Mouse (Mus musculus) heart, postnatal 36 days (tissue): Measurements from ENCODE around the gene Tfip11. TPM values are rescaled to one million over a fixed set of nuclear protein-coding genes. Genes with fewer than 3 reads are reported as not detected.

Source experiments
- DNase-seq, 2 experiments: peaks; one replicate each; pipeline ENCODE4 v3.0.0; 2021 to 2022
- intact Hi-C: fragments of 180-260 bp; cut with DNase I; formaldehyde crosslinking; loops from one replicate; pipeline ENCODE4 v1.15.1; 2025
- total RNA-seq, 2 experiments: library from RNA; stranded (reverse); gene quantifications; 2 replicates each; pipeline ENCODE4 v1.2.3; 2021

Gene Tfip11
- total RNA-seq, 2 experiments from 2014 or later = 17.9 to 21.7 TPM

GRCm38 (mm10) chr5:112355493-112355892 lies 29.3 kb downstream of the Tfip11 start:
- DNase-seq = peak in 1 of 2 experiments; percentile 16
- intact Hi-C loops = no loop called here

DNA sequence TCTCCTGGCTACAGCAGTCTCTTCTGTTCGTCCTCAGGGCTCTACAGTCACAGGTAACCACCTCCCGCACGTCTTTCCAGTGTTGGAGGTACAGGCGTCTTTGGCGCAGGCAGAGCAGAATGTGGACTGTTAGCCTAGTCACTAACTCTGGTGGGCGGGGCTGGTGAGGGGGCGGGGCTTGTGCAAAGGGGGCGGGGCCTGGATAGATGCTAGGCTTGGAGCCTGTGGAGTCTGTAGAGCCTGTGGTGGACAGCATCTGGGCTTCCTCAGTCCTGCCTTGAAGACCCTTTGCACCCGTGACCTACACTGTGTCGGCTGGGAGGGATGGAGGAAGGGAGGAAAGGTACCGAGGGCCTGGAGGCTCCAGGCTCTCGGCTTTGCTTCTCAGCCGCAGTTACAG lies 29.8 kb downstream of the Tfip11 start, which contains the start of gene Gm6583:
Gm6583 (minus strand) TSS at position 124 of the 400 bp plus-strand sequence.
- DNase-seq = no peak
- intact Hi-C loops = loop anchor here (1.0 kb wide), 1 partner anchor 85 kb away; no protein-coding TSS in a partner anchor

GRCm38 (mm10) chr5:112356322-112356721 lies 30.2 kb downstream of the Tfip11 start:
- peak in 1 of 2 experiments; percentile 11 for DNase-seq
- intact Hi-C loops = loop anchor here (1.0 kb wide), 1 partner anchor 85 kb away; no protein-coding TSS in a partner anchor

DNA sequence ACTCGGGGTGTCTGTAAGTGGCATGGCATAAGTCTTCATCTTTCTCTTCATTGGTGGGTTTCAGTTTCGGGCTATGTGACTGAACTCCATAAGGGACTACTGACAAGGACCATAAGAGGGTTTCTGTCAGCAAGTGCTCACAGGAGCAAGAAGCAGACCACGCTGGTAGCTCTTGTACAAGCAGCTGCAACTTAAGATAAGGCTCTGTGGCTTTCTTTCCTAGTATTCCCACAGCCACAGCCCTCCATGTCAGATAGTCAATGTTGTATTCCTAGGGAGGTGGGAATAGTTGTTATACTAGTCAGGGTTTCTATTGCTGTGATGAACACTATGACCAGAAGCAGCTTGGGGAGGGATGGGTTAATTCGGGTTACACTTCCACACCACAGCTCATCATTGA lies 33.4 kb downstream of the Tfip11 start:
- DNase-seq = no peak
- intact Hi-C loops = no loop called here

- DNase-seq = no peak
- intact Hi-C loops = no loop called here
Measured at GRCm38 (mm10) chr5:112360077-112360476, 33.9 kb downstream of the Tfip11 start.

DNA sequence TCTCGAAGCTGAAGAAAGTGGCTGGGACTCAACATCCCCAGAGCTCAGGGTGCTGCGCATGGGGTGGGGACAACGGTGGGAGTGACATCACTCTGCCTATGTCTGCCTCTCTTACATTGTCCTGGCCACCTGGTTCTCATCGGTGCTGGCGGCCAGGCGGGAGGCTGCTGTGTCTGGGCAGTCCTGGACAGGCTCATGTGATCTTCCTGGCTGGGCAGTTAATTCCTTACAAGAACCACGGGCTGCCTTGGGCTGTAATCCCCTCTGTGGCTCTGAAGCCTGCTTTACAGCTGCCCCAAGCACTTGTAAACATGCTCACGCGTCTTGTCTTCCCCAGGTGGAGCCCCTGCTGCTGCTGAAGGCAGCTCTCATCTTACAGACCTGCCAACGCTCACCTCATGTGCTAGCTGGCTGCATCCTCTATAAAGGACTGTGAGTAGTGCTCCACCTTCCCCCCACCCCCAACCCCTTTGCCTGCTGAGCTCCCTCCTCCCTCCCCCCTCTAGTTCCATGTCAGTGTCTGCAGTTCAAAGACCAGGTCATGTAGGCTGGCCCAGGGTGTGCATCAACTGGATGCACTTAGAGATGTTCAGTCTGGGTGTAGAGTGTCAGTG lies 38.1 kb downstream of the Tfip11 start:
- intact Hi-C loops = no loop called here

DNA sequence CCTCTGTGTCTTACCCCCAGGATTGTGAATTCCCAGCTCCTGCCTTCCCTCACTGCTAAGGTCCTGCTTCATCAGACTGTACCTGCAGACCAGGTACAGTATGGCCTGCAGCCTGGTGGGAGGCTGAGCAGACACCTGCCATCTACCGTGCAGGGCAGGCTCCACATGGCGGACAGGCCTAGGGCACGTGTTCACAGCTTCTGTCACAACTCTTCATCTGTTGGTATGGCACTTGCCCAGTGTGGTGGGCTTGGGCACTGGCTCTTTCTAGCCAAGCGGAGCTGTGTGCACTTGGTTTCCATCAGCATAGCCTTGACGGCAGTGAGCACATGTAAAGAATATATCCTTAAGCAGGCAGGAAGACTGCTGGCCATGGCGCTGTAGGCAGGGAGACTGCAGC lies 40.7 kb downstream of the Tfip11 start:
- DNase-seq = no peak
- intact Hi-C loops = no loop called here

More for the DNA sequence above, 38.1 kb downstream of the Tfip11 start:
- no peak for DNase-seq

DNA sequence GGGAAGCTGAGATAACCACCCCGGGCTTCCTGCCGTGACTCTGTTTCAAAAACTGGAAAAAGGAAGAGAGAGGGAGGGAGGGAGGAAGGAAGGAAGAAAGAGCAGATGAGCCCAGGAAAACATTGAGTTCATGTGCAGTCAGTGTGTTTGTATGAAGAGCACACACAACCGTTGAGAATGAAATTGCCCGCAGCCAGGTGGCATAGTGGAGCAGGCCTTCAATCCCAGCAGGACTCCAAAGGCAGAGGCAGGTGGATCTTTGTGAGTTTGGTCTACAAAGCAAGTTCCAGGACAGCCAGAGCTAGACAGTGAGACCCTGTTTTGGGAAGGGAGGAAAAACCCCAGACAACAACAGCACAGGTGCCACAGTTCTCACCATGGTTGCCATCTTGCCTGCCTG lies 41.2 kb downstream of the Tfip11 start:
- no peak for DNase-seq
- intact Hi-C loops = no loop called here

GRCm38 (mm10) chr5:112367929-112368328 lies 41.8 kb downstream of the Tfip11 start:
- intact Hi-C loops = no loop called here
- no peak for DNase-seq

- DNase-seq = no peak
- intact Hi-C loops = no loop called here
Measured at GRCm38 (mm10) chr5:112368666-112369065, 42.5 kb downstream of the Tfip11 start.

DNA sequence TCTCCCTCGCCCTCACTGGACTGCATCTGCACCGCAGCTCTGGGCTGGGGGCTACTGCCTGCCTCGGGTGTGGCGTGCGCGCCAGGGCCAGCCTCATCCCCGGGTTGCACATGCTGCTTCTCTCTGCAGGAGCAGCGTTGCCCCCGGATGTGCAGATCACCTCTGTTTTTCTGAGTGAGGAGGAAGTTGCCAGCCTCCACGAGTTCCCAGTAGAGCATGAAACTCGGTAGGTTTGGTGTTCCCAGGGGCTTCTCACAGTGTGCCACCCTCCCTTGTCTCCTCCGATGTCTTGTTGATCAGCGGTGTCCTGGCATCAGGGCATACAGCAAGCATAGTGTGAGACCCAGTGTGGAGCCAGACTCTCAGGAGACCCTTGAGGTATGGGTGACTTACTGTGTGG lies 43.2 kb downstream of the Tfip11 start:
- intact Hi-C loops = no loop called here
- no peak for DNase-seq

GRCm38 (mm10) chr5:112370236-112370813 lies 44.2 kb downstream of the Tfip11 start:
- no peak for DNase-seq
- intact Hi-C loops = no loop called here

- intact Hi-C loops = no loop called here
- DNase-seq = no peak
Measured at GRCm38 (mm10) chr5:112371933-112372332, 45.8 kb downstream of the Tfip11 start.

- intact Hi-C loops = no loop called here
- DNase-seq = no peak
Measured at GRCm38 (mm10) chr5:112376111-112376510, 50.0 kb downstream of the Tfip11 start.

GRCm38 (mm10) chr5:112377380-112377779 lies 51.2 kb downstream of the Tfip11 start:
- intact Hi-C loops = no loop called here
- no peak for DNase-seq

- no peak for DNase-seq
- intact Hi-C loops = no loop called here
Measured at GRCm38 (mm10) chr5:112378716-112379115, 52.6 kb downstream of the Tfip11 start.

DNA sequence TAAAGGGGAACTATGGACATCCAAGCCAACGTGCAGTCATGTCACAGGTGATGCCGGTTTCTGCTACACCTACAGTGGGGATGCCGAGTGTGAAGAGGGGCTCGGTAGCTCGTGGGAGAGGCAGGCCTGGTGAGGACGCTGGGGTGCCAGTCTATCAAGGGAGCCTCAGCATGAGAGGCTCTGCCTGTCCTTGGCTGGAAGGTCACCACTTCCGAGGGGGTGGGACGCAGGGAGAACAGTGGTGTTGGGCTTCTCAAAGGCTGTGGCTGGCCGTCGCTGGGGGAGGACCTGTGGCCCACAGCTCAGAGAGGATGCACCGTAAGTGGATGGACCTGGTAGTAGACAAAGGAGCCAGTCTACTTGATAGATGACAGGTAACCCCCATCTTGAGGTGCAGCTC lies 55.0 kb downstream of the Tfip11 start:
- DNase-seq = no peak
- intact Hi-C loops = no loop called here

DNA sequence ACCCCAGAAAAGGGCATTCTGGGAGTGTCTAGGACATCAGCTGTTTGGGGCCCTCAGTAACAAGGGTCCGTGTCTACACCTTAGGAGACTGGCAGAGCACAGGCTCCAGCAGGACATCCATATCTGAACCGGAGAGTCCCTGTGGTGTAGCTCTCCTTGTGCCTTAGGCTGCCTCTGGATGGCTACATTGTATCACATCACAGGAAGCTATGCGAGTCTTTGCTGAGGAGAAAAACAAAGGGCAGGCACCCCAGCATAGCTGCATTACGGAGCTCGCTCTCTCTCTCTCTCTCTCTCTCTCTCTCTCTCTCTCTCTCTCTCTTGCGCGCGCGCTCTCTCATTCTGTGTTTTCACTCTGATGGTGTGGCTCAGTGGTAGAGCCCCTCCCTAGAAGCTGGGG lies 55.9 kb downstream of the Tfip11 start:
- intact Hi-C loops = no loop called here
- no peak for DNase-seq

DNA sequence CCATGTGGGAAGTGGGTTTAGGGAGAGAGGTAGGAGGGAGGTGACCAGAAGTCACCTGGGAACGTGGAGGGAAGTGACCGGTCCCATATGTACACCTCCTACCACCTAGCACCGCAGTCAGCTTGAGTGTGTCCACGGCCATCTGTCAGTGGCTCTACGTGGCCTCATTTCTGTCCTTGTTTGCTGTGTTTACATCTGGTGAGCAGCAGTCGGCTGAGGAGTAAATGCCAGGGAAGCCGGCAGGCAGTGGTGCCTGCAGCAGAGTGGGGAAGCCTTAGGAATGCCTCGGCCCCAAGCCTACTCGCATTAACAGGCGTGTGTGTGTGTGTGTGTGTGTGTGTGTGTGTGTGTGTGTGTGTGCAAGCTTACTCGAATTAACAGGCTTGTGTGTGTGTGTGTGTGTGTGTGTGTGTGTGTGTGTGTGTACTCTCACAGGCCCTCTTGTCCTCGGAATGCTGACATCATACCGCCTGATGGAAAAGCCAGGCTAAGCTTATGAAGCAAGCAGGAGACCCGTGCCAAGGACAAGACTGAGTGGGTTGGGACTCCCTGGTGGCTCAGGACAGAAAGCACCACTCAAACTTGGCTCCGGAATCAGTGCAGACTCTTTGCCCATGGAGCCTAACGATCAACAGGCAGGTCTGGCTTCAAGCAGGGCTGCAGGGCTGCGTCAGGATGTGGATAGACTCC lies 56.6 kb downstream of the Tfip11 start:
- intact Hi-C loops = no loop called here

DNA sequence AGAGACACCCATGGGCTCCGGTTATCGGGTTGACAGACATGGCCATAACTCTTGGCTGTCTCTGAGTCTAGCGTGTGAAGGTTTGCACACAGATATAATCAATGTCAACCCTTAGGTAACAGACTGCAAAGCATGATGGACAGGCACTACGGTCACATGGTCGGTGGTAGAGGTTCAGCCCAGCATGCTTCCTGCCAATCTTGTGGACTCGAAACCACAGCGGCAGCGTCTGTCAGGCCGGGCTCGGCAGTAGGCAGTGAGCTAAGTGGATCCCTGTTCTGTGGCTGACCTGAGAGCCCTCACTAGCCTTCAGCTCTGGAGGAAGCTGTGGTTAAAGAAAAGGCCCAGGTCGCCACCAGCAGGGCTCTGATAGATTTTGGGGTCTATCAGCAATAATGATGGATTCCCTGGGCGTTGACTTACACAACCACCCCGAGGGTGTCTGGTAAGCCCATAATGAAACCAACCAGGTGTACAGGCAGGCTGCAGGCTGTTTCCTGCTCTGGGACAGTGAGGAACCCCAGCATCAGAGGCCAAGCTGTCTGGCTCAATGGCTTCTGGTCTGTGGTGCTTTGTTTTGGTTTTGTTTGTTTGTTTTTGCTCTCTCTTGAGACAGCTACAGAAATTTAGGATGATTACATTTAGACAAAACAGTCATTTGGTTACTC lies 58.8 kb downstream of the Tfip11 start:
- intact Hi-C loops = no loop called here
- no peak for DNase-seq

More for the DNA sequence above, 56.6 kb downstream of the Tfip11 start:
- DNase-seq = peak; percentile 31

- no peak for DNase-seq
- intact Hi-C loops = no loop called here
Measured at GRCm38 (mm10) chr5:112385973-112386372, 59.8 kb downstream of the Tfip11 start.
